Mouse (Mus musculus) mouse embryonic stem cell (cell line): ENCODE results near the gene Sit1.

ENCODE experiments used
- in situ Hi-C, 2 experiments: fragments of 300-500 bp; cut with MboI; formaldehyde crosslinking; loops; 1 replicate in 1 of 2; 3 replicates in 1 of 2; pipeline ENCODE4 v1.14.3; 2019 to 2020; ENCODE audit warnings: low sequenced_read_pairs in 2 of 2, low pct_unique_long_range_greater_than_20kb in 1 of 2, mixed read lengths in 1 of 2; ENCODE audit not compliant: unreplicated experiment in 1 of 2

Sit1 gene

GRCm38 (mm10) chr4:43442044-43442443 lies 41.5 kb downstream of the Sit1 start:
- in situ Hi-C loops: loop anchor here (5.0 kb wide), 2 partner anchors 35 to 40 kb away; partner anchors contain the start of gene Sit1 (in 1 of the 2)

GRCm38 (mm10) chr4:43441639-43442038 lies 41.9 kb downstream of the Sit1 start, which contains the start of gene Tesk1:
TSS of gene Tesk1 (plus strand) at chr4:43441939.
- in situ Hi-C loops: loop anchor here (5.0 kb wide), 2 partner anchors 36 to 41 kb away; partner anchors contain the start of gene Sit1 (in 1 of the 2)

- in situ Hi-C loops: no loop called here
These were observed 50.7 kb downstream of the Sit1 start for GRCm38 (mm10) chr4:43432832-43433231.
